Mouse (Mus musculus) cortical plate, adult 2 months (tissue): ENCODE data around the gene Igdcc3. TPM values are rescaled to one million over a fixed set of nuclear protein-coding genes. Genes with fewer than 3 reads are reported as not detected.
A peak's percentile ranks its signal among the peaks of the same experiment; 100 is the strongest.
"Not testable (repeated sequence)": the region's sequence is repeated elsewhere in the genome, so short reads cannot be mapped to it uniquely, and the experiment has no call there.

Experiments
- H3K27ac ChIP-seq: fragments of 200-500 bp; 2 replicates; pipeline ENCODE4 v1.5.1; 2012; ENCODE audit warnings: low read length, control low read depth, inconsistent platforms; ENCODE audit not compliant: insufficient read depth
- H3K4me1 ChIP-seq: fragments of 200-500 bp; 2 replicates; pipeline ENCODE4 v1.6.1; 2011; ENCODE audit warnings: low read length; ENCODE audit not compliant: control insufficient read depth, insufficient read depth
- H3K4me3 ChIP-seq: fragments of 200-500 bp; 2 replicates; pipeline ENCODE4 v1.5.1; 2011; ENCODE audit warnings: mild to moderate bottlenecking, low read length, control low read depth; ENCODE audit not compliant: insufficient read depth
- CTCF ChIP-seq: fragments of 200-500 bp; IDR thresholded peaks from 2 replicates; pipeline ENCODE4 v1.5.1; 2011; ENCODE audit warnings: mild to moderate bottlenecking, control low read depth, low read length; ENCODE audit not compliant: insufficient read depth; ENCODE audit errors: extremely low read depth
- POLR2A ChIP-seq: fragments of 200-500 bp; IDR thresholded peaks from 2 replicates; pipeline ENCODE4 v1.6.1; 2011; ENCODE audit warnings: mild to moderate bottlenecking, low read length, control low read depth; ENCODE audit not compliant: insufficient read depth; ENCODE audit errors: extremely low read depth
- polyA plus RNA-seq: library from polyadenylated mRNA; depleted of rRNA; stranded (reverse); fragments of >200 nt; gene quantifications from 2 replicates; pipeline ENCODE4 v1.2.3, GENCODE M21; 2012

Gene Igdcc3
- polyA plus RNA-seq, 1 experiment = 1.3 TPM

DNA sequence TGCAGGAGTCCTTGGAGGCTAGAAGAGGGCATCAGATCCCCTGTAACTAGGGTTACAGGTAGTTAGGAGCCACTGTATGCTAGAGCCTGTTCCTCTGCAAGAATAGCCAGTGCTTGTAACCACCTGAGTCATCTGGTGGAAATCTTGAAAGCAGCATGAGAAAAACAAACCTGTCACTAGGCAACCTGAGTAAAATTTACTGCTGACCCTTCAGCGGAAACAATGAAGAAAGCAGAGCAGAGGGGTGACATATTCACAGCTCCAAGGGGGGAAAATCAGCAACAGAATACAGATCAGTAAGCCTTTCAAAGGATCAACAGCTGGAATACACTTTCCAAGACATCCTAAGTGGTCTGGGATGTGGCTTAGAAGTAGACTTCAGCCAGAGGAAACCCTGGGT is 70.6 kb downstream of the Igdcc3 start:
- H3K27ac ChIP-seq = no peak overlapping the region
- no peak overlapping the region for H3K4me3 ChIP-seq
- peaks cover 3% of the 10 kb centered on the region; the same call in 1 of the 2 replicates for H3K4me1 ChIP-seq
- no peak for TF ChIP-seq CTCF

- H3K27ac ChIP-seq = peak overlapping the region; percentile 35; the same call in 1 of the 2 replicates
- peaks cover 3% of the 10 kb centered on the region; the same call in 1 of the 2 replicates for H3K4me1 ChIP-seq
Observed at GRCm38 (mm10) chr9:65214425-65214777, 73.4 kb downstream of the Igdcc3 start.

DNA sequence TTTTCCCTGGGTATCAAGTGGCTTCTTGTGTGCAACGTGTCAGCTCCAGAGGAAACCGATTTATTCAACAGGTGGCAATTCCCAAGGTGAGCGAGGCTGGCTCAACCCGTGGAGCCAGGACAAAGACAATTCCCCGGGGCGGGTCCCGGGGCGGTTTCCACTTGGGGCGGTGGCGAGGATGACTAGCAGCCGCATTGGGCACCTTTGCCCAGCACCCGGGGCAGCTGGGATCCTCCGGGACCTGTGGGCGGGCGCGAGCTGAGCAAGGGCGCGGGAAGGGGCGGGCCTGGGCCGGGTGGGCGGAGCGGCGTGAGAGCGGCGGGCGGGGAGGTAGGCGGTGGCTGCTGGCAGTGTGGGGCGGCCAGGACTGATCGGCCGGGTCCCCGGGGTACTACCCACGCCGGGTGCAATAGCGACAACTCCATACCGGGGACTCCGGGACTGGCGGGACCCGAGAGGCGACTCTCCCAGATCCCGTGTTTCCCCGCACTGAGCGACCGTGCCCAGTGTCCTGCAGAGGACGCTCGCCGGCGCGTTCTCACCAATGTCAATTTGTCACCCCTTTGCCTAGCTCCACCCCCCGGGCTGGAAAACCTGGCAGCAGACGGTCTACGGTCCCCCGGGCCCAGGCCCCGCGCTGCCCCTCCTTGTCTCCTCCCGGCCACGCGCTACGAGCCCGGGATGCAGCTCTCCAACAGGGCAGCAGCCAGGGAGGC is 73.9 kb downstream of the Igdcc3 start:
- peaks cover 3% of the 10 kb centered on the region; the same call in 1 of the 2 replicates for H3K4me1 ChIP-seq
- peak overlapping the region; percentile 91 for H3K4me3 ChIP-seq
- TF ChIP-seq POLR2A = no peak
- peak; percentile 17; the same call in 1 of the 2 replicates for TF ChIP-seq CTCF
- H3K27ac ChIP-seq = peak overlapping the region; percentile 43

More at GRCm38 (mm10) chr9:65214425-65214777, 73.4 kb downstream of the Igdcc3 start:
- H3K4me3 ChIP-seq = peak overlapping the region; percentile 91
- no peak for TF ChIP-seq POLR2A
- no peak for TF ChIP-seq CTCF

GRCm38 (mm10) chr9:65215494-65216126 is 74.6 kb downstream of the Igdcc3 start:
- TF ChIP-seq CTCF (no peak), POLR2A (no peak)
- H3K4me3 ChIP-seq = peak overlapping the region; percentile 91
- peak overlapping the region; percentile 43 for H3K27ac ChIP-seq
- peaks cover 3% of the 10 kb centered on the region; the same call in 1 of the 2 replicates for H3K4me1 ChIP-seq

DNA sequence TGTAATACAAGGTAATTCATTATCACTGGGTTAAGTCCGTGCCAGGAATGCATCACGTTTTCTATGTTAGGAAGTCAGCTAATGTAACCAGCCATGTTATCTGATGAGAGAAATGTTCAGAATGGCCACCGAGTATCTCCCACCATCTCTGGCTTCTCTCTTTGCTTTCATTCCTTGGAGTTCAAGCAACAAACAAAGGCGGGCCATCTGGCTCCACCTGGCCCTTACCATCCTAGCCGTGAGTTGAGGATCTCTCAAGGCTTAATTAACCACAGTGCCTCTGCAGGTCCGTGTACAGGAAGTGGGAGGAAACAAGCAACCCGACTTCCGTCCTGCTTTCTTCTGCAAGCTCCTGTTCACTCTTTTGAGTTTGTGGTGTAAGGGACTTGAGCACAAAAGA is 76.0 kb downstream of the Igdcc3 start:
- H3K4me1 ChIP-seq = peaks cover 3% of the 10 kb centered on the region; the same call in 1 of the 2 replicates
- TF ChIP-seq POLR2A (no peak), CTCF (no peak)
- H3K4me3 ChIP-seq = no peak overlapping the region
- H3K27ac ChIP-seq = no peak overlapping the region

DNA sequence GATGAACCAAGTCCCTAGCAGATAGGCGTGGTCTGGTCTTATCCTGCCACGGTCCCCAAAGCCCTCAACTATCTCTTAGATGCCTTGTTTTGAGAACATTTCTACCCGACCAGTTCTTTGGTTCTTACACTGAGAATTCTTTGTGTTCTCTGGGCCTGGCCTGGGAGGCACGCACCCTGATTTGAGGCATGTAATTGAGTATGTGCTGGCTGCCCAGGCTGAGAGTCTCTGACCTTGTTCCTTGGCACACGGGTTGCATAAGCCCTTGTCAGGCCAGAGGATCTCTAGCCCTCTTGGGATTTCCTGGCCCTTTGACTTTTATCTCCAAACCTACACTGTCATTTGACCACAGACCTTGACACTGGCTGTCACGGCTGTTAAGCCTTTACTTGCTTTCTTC is 76.7 kb downstream of the Igdcc3 start:
- Histone ChIP-seq H3K4me1 (peaks cover 3% of the 10 kb centered on the region; the same call in 1 of the 2 replicates), H3K27ac (no peak overlapping the region), H3K4me3 (no peak overlapping the region)
- TF ChIP-seq CTCF = no peak
- no peak for TF ChIP-seq POLR2A

GRCm38 (mm10) chr9:65218916-65219315 is 77.9 kb downstream of the Igdcc3 start:
- Histone ChIP-seq H3K4me1 (peaks cover 3% of the 10 kb centered on the region; the same call in 1 of the 2 replicates), H3K27ac (no peak overlapping the region), H3K4me3 (no peak overlapping the region)
- no peak for TF ChIP-seq POLR2A
- no peak for TF ChIP-seq CTCF

DNA sequence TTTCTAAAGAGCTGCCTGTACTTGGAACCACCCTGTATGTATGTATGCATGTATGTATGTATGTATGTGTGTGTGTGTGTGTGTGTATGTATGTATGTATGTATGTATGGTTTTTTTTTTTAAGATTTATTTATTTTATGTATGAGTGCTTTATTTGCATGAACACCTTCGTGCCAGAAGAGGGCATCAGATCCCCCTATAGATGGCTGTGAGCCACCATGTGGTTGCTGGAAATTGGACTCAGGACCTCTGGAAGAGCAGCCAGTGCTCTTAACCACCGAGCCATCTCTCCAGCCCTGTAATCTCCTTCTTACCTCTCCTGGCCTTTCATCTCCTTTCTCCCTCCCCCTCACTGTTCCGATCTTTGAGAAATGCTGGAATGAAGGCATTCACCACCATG is 79.4 kb downstream of the Igdcc3 start:
- not testable (repeated sequence) for H3K4me1 ChIP-seq, H3K4me3 ChIP-seq, H3K27ac ChIP-seq

DNA sequence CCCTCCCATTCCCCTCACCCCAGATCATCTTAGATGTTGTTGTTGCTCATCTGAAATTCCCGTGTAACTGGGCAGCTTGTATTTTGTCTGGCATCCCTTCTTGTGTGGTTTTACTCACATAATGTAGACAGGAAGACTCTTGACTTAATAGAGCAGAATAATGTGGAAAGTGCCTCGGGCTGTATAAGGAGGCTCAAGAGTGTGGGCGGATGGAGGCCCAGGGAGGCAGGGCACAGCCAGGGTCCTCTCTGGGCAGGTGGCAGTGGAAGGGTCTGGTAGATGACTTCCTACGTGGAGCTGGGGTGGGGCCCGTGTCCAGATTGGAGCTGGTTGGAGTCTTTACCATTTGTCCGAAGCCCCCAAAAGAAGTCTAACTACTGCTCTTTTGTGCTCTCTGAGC is 82.9 kb downstream of the Igdcc3 start:
- H3K4me3 ChIP-seq = no peak overlapping the region
- TF ChIP-seq POLR2A (no peak), CTCF (no peak)
- H3K27ac ChIP-seq = no peak overlapping the region
- H3K4me1 ChIP-seq = no peaks in the 10 kb centered on the region

DNA sequence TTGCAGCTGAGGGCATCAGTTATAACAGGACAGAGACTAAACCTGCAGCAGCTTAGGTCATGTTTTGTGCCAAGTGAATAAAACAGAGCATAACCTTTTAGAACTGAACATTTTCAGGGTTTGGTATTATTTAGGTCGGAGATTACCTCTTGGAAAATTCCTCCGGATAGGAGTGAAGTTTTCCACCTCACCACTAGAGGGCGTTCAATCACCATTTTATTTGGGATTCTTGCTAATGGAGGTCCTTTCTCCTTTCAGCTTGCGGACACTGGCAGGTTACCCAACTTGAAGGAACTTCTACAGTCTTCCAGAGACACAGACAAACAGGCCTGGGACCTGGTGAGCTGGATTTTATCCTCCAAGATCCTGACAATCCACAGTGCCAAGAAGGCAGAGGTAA is 84.8 kb downstream of the Igdcc3 start:
- no peak overlapping the region for H3K27ac ChIP-seq
- H3K4me3 ChIP-seq = no peak overlapping the region
- H3K4me1 ChIP-seq = no peaks in the 10 kb centered on the region
- TF ChIP-seq CTCF (peak; percentile 40), POLR2A (no peak)
